Mouse (Mus musculus) MEL (cell line): ENCODE measurements around the gene Ddah1. TPM values are rescaled to one million over a fixed set of nuclear protein-coding genes. Genes with fewer than 3 reads are reported as not detected.

Source experiments
- DNase-seq: peaks from one replicate; pipeline ENCODE4 v3.0.0; 2011; ENCODE audit warnings: low read depth, low spot score
- H3K27ac ChIP-seq: 2 replicates; pipeline ENCODE4 v1.5.1; 2012; ENCODE audit warnings: low read depth, mild to moderate bottlenecking, control low read depth, low read length, moderate library complexity; ENCODE audit not compliant: control insufficient read depth
- H3K27me3 ChIP-seq, 2 experiments: fragments of 150-350 bp in 1 of 2; sonication (generic) in 1 of 2; 2 replicates each; pipeline ENCODE4 v1.6.1; 2012; ENCODE audit warnings: low read length in 2 of 2, mild to moderate bottlenecking in 2 of 2, improper control_type of control experiment in 1 of 2, moderate library complexity in 1 of 2; ENCODE audit not compliant: insufficient read depth in 2 of 2, control insufficient read depth in 1 of 2
- H3K36me3 ChIP-seq, 2 experiments: 2 replicates each; pipeline ENCODE4 v1.6.1; 2012 to 2014; ENCODE audit warnings: low read length in 2 of 2, improper control_type of control experiment in 1 of 2, inconsistent platforms in 1 of 2, mild to moderate bottlenecking in 1 of 2; ENCODE audit not compliant: insufficient read depth in 2 of 2, control insufficient read depth in 1 of 2
- H3K4me1 ChIP-seq, 2 experiments: fragments of 150-350 bp in 1 of 2; sonication (generic) in 1 of 2; 2 replicates each; pipeline ENCODE4 v1.6.1; 2012; ENCODE audit warnings: low read length in 2 of 2, improper control_type of control experiment in 1 of 2, mild to moderate bottlenecking in 1 of 2; ENCODE audit not compliant: insufficient read depth in 2 of 2, control insufficient read depth in 1 of 2
- H3K4me3 ChIP-seq, 2 experiments: fragments of 150-350 bp in 1 of 2; sonication (generic) in 1 of 2; 2 replicates each; pipeline ENCODE4 v1.5.1; 2012; ENCODE audit warnings: low read depth in 2 of 2, low read length in 2 of 2, mild to moderate bottlenecking in 2 of 2, moderate library complexity in 2 of 2, control low read depth in 1 of 2, improper control_type of control experiment in 1 of 2; ENCODE audit not compliant: control insufficient read depth in 1 of 2, insufficient read depth in 1 of 2
- H3K79me2 ChIP-seq: 2 replicates; pipeline ENCODE4 v1.6.1; 2012; ENCODE audit warnings: mild to moderate bottlenecking, low read length, moderate library complexity; ENCODE audit not compliant: control insufficient read depth, poor library complexity, insufficient read depth
- H3K9ac ChIP-seq: 2 replicates; pipeline ENCODE4 v1.6.1; 2012; ENCODE audit warnings: low read depth, mild to moderate bottlenecking, control low read depth, low read length, moderate library complexity; ENCODE audit not compliant: control insufficient read depth, poor library complexity, severe bottlenecking
- H3K9me3 ChIP-seq: fragments of 150-350 bp; sonication (generic); replicated peaks from 2 replicates; pipeline ENCODE4 v1.6.1; 2012; ENCODE audit warnings: mild to moderate bottlenecking, low read length, improper control_type of control experiment, moderate library complexity; ENCODE audit not compliant: insufficient read depth
- BHLHE40 ChIP-seq: IDR thresholded peaks from 2 replicates; pipeline ENCODE4 v1.6.1; 2012; ENCODE audit warnings: low read depth, mild to moderate bottlenecking, inconsistent platforms, low read length, improper control_type of control experiment, borderline replicate concordance
- E2F4 ChIP-seq: IDR thresholded peaks from 2 replicates; pipeline ENCODE4 v1.6.1; 2011; ENCODE audit warnings: low read depth, low read length, improper control_type of control experiment, borderline replicate concordance
- EP300 ChIP-seq, 2 experiments: IDR thresholded peaks; 2 replicates each; pipeline ENCODE4 v1.6.1; 2011; ENCODE audit warnings: improper control_type of control experiment in 2 of 2, low read length in 2 of 2, low read depth in 1 of 2, mild to moderate bottlenecking in 1 of 2
- GABPA ChIP-seq: IDR thresholded peaks from 2 replicates; pipeline ENCODE4 v1.6.1; 2012; ENCODE audit warnings: low read depth, mild to moderate bottlenecking, inconsistent platforms, low read length, improper control_type of control experiment, moderate library complexity
- JUND ChIP-seq: IDR thresholded peaks from 2 replicates; pipeline ENCODE4 v1.6.1; 2011; ENCODE audit warnings: low read depth, mild to moderate bottlenecking, improper control_type of control experiment, low read length
- MAZ ChIP-seq: IDR thresholded peaks from 2 replicates; pipeline ENCODE4 v1.6.1; 2012; ENCODE audit warnings: low read depth, mild to moderate bottlenecking, inconsistent platforms, low read length, improper control_type of control experiment
- MEF2A ChIP-seq: IDR thresholded peaks from 2 replicates; pipeline ENCODE4 v1.6.1; 2014; ENCODE audit warnings: low read depth, mild to moderate bottlenecking, inconsistent platforms, low read length, improper control_type of control experiment; ENCODE audit not compliant: poor library complexity, insufficient replicate concordance, severe bottlenecking; ENCODE audit errors: extremely low read depth
- MXI1 ChIP-seq: IDR thresholded peaks from 2 replicates; pipeline ENCODE4 v1.6.1; 2011; ENCODE audit warnings: mild to moderate bottlenecking, low read depth, low read length, improper control_type of control experiment
- NELFE ChIP-seq: IDR thresholded peaks from 2 replicates; pipeline ENCODE4 v1.6.1; 2011; ENCODE audit warnings: low read depth, low read length, improper control_type of control experiment
- POLR2A ChIP-seq, 2 experiments: IDR thresholded peaks; 2 replicates each; pipeline ENCODE4 v1.6.1; 2011 to 2012; ENCODE audit warnings: low read length in 2 of 2, mild to moderate bottlenecking in 2 of 2, control low read depth in 1 of 2, improper control_type of control experiment in 1 of 2, low read depth in 1 of 2, moderate library complexity in 1 of 2; ENCODE audit not compliant: control insufficient read depth in 1 of 2, insufficient read depth in 1 of 2, poor library complexity in 1 of 2
- RAD21 ChIP-seq: IDR thresholded peaks from 2 replicates; pipeline ENCODE4 v1.6.1; 2011; ENCODE audit warnings: mild to moderate bottlenecking, low read depth, low read length, improper control_type of control experiment
- RCOR1 ChIP-seq: IDR thresholded peaks from 2 replicates; pipeline ENCODE4 v1.6.1; 2012; ENCODE audit warnings: low read depth, mild to moderate bottlenecking, inconsistent platforms, low read length, improper control_type of control experiment
- SIN3A ChIP-seq: IDR thresholded peaks from 2 replicates; pipeline ENCODE4 v1.6.1; 2012; ENCODE audit warnings: low read length, improper control_type of control experiment, inconsistent platforms
- TAL1 ChIP-seq: IDR thresholded peaks from 2 replicates; pipeline ENCODE4 v1.6.1; 2012; ENCODE audit warnings: mild to moderate bottlenecking, inconsistent platforms, low read length, moderate library complexity, mixed read lengths
- TCF12 ChIP-seq: IDR thresholded peaks from 2 replicates; pipeline ENCODE4 v1.6.1; 2014; ENCODE audit warnings: low read depth, mild to moderate bottlenecking, inconsistent platforms, low read length, improper control_type of control experiment, moderate library complexity
- USF1 ChIP-seq: IDR thresholded peaks from 2 replicates; pipeline ENCODE4 v1.6.1; 2014; ENCODE audit warnings: low read depth, mild to moderate bottlenecking, inconsistent platforms, low read length, improper control_type of control experiment, moderate library complexity
- ZMIZ1 ChIP-seq: IDR thresholded peaks from 2 replicates; pipeline ENCODE4 v1.6.1; 2012; ENCODE audit warnings: low read depth, mild to moderate bottlenecking, inconsistent platforms, low read length, improper control_type of control experiment, moderate library complexity
- ZNF384 ChIP-seq: IDR thresholded peaks from 2 replicates; pipeline ENCODE4 v1.6.1; 2012; ENCODE audit warnings: low read depth, mild to moderate bottlenecking, inconsistent platforms, low read length, improper control_type of control experiment
- polyA plus RNA-seq, 2 experiments: library from polyadenylated mRNA; stranded (reverse) in 1 of 2; unstranded in 1 of 2; fragments of >175 nt in 1 of 2; fragments of >200 nt in 1 of 2; gene quantifications; 2 replicates each; pipeline versions ENCODE4 v1.2.1 to v1.2.4; 2012; ENCODE audit warnings: low replicate concordance in 2 of 2, low read depth in 1 of 2; ENCODE audit not compliant: insufficient read length in 2 of 2, insufficient read depth in 1 of 2, missing spikeins in 1 of 2
- total RNA-seq: library from RNA; depleted of rRNA; stranded (reverse); fragments of 300-350 nt; gene quantifications from 2 replicates; pipeline ENCODE4 v1.2.3, GENCODE M21; 2012

The Ddah1 gene
- total and polyA plus RNA-seq, 3 experiments, result not detected

GRCm38 (mm10) chr3:145738662-145739061 lies 19.8 kb upstream of the Ddah1 start:
- TF ChIP-seq ZMIZ1, result no peak
- TF ChIP-seq JUND, result no peak
- TF ChIP-seq TCF12, result no peak
- no peak for TF ChIP-seq GABPA
- no peak for TF ChIP-seq MEF2A
- no peak for TF ChIP-seq RAD21
- no peak for TF ChIP-seq TAL1
- no peak for TF ChIP-seq POLR2A (IDR thresholded peaks at IDR 0.05; ENCODE audit: control insufficient read depth in 1 of 2, insufficient read depth in 1 of 2, low read depth in 1 of 2, low read length in 2 of 2, poor library complexity in 1 of 2)
- Histone ChIP-seq H3K27me3 (no peaks in the 10 kb centered on the region), H3K79me2 (no peaks in the 10 kb centered on the region), H3K4me3 (no peak overlapping the region), H3K4me1 (no peaks in the 10 kb centered on the region), H3K9ac (no peak overlapping the region), H3K36me3 (no peaks in the 10 kb centered on the region), H3K27ac (no peak overlapping the region), H3K9me3 (no peaks in the 10 kb centered on the region)
- DNase-seq, result no peak

GRCm38 (mm10) chr3:145739904-145740303 lies 18.6 kb upstream of the Ddah1 start:
- H3K4me1 ChIP-seq, result no peaks in the 10 kb centered on the region
- no peak for DNase-seq
- no peaks in the 10 kb centered on the region for H3K36me3 ChIP-seq
- no peaks in the 10 kb centered on the region for H3K9me3 ChIP-seq
- no peak for TF ChIP-seq EP300 (IDR thresholded peaks at IDR 0.05; ENCODE audit: low read depth in 1 of 2, low read length in 2 of 2)
- TF ChIP-seq POLR2A (IDR thresholded peaks at IDR 0.05; ENCODE audit: control insufficient read depth in 1 of 2, insufficient read depth in 1 of 2, low read depth in 1 of 2, low read length in 2 of 2, poor library complexity in 1 of 2), result no peak
- TF ChIP-seq E2F4, result no peak
- TF ChIP-seq SIN3A, result no peak
- no peak for TF ChIP-seq USF1
- no peak for TF ChIP-seq MXI1
- TF ChIP-seq RAD21, result no peak
- no peak for TF ChIP-seq RCOR1
- no peaks in the 10 kb centered on the region for H3K79me2 ChIP-seq
- H3K9ac ChIP-seq, result no peak overlapping the region
- no peak overlapping the region for H3K4me3 ChIP-seq
- H3K27me3 ChIP-seq, result no peaks in the 10 kb centered on the region
- H3K27ac ChIP-seq, result no peak overlapping the region

GRCm38 (mm10) chr3:145743050-145743449 lies 15.4 kb upstream of the Ddah1 start:
- Histone ChIP-seq H3K27ac (no peak overlapping the region), H3K36me3 (no peaks in the 10 kb centered on the region), H3K9me3 (no peaks in the 10 kb centered on the region), H3K27me3 (no peaks in the 10 kb centered on the region), H3K9ac (no peak overlapping the region), H3K4me3 (no peak overlapping the region), H3K79me2 (no peaks in the 10 kb centered on the region), H3K4me1 (no peaks in the 10 kb centered on the region)
- DNase-seq, result no peak
- TF ChIP-seq ZNF384, result no peak
- no peak for TF ChIP-seq BHLHE40
- no peak for TF ChIP-seq MAZ
- no peak for TF ChIP-seq NELFE
